Mouse (Mus musculus): Measurements from ENCODE around the gene Plb1.

GRCm38 (mm10) chr5:32199594-32199993 lies 32.9 kb upstream of the Plb1 start:
- no peak for TF ChIP-seq CTCF (IDR thresholded peaks at IDR 0.05)
- TF ChIP-seq EP300 (IDR thresholded peaks at IDR 0.05) = no peak
